Mouse (Mus musculus) neural tube, embryonic 13.5 days (tissue): ENCODE results near the gene Gm49337. TPM values are rescaled to one million over a fixed set of nuclear protein-coding genes. Genes with fewer than 3 reads are reported as not detected.
"Not testable (repeated sequence)": the region's sequence is repeated elsewhere in the genome, so short reads cannot be mapped to it uniquely, and the experiment has no call there.

Source experiments
- ATAC-seq: fragments of 200-750 bp; cut with Nextera tagmentation; 2 replicates; pipeline ENCODE4 v1.8.0; 2017; ENCODE audit warnings: low read depth, mild to moderate bottlenecking, moderate TSS enrichment, moderate library complexity
- H3K27ac ChIP-seq: fragments of 300-500 bp; sonication (generic); replicated peaks from 2 replicates; pipeline ENCODE4 v1.5.1; 2015; ENCODE audit warnings: moderate library complexity, mild to moderate bottlenecking, inconsistent platforms
- H3K27me3 ChIP-seq: fragments of 300-500 bp; sonication (generic); 2 replicates; pipeline ENCODE4 v1.6.1; 2015; ENCODE audit warnings: mild to moderate bottlenecking, inconsistent platforms
- H3K36me3 ChIP-seq: fragments of 300-500 bp; sonication (generic); 2 replicates; pipeline ENCODE4 v1.6.1; 2015; ENCODE audit warnings: mild to moderate bottlenecking, inconsistent platforms
- H3K4me1 ChIP-seq: fragments of 300-500 bp; sonication (generic); replicated peaks from 2 replicates; pipeline ENCODE4 v1.6.1; 2015; ENCODE audit warnings: inconsistent platforms
- H3K4me2 ChIP-seq: fragments of 300-500 bp; sonication (generic); 2 replicates; pipeline ENCODE4 v1.6.1; 2015; ENCODE audit warnings: inconsistent platforms, mild to moderate bottlenecking, moderate library complexity
- H3K4me3 ChIP-seq: fragments of 300-500 bp; sonication (generic); 2 replicates; pipeline ENCODE4 v1.5.1; 2015; ENCODE audit warnings: mild to moderate bottlenecking, inconsistent platforms
- H3K9ac ChIP-seq: fragments of 300-500 bp; sonication (generic); 2 replicates; pipeline ENCODE4 v1.6.1; 2015; ENCODE audit warnings: moderate library complexity, mild to moderate bottlenecking, inconsistent platforms
- H3K9me3 ChIP-seq: fragments of 300-500 bp; sonication (generic); 2 replicates; pipeline ENCODE4 v1.6.1; 2016; ENCODE audit warnings: inconsistent platforms
- WGBS: fragments of 180-500 bp; shearing (Covaris S2); methylation state at CpG from one replicate; pipeline ENCODE4 v1.1.7; 2015; 5-methylcytosine and 5-hydroxymethylcytosine counted together
- polyA plus RNA-seq: library from polyadenylated mRNA; unstranded; fragments of >200 nt; fragmentation: Nextera tagmentation; extraction: Ambion mirVana; gene quantifications from 2 replicates; pipeline ENCODE4 v1.2.1, GENCODE M21; 2015

Gm49337 gene
- polyA plus RNA-seq, 1 experiment from 2014 or later = not detected

DNA sequence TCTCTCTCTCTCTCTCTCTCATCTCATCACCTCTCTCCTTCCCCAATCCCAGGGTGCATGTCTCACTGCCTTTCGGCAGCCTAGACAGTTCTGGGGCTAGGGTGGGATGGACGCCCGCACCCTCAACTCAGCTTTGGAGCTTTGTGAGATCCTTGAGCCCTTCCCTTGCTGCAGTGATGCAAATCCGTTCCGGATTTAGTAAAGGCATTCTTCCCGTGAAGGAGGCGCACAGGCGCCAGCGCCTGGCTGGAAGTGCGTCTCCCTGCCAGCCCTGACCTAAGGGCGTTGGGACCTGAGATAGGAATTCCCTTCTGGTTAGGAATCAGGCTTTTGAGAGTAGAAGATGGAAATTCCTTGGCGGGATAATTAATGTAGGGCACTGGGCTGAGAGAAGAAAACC lies 9.6 kb downstream of the Gm49337 start:
- peaks cover 4% of the 10 kb centered on the region for H3K4me1 ChIP-seq
- H3K27me3 ChIP-seq = no peaks in the 10 kb centered on the region
- no peak overlapping the region for H3K27ac ChIP-seq
- WGBS = 12% methylated on average over 12 of the region's 12 CpGs
- H3K36me3 ChIP-seq = no peaks in the 10 kb centered on the region
- H3K4me3 ChIP-seq = no peak overlapping the region; the same call in 1 of the 2 replicates
- no peak overlapping the region for H3K9ac ChIP-seq
- ATAC-seq = no peak
- H3K4me2 ChIP-seq = peak overlapping the region; percentile 40
- no peaks in the 10 kb centered on the region for H3K9me3 ChIP-seq

DNA sequence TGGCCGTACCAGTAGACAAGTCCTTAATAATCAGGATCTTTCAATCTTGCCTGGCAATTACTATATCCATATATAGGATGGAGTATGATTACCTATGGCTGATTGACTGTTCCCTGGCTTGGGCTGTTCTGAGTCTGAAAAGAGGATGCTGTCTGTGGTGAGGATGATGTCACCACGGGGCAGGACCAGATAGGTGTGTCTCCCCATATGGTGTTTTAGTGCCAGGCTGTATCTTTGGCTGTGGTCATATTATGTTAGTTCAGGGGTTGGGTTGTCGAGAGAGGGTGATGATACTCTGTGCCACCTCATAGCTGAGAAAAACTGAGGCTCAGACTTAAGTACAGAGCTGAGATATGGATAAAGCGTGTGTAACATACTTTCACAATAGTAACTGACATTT lies 11.9 kb downstream of the Gm49337 start:
- H3K27ac ChIP-seq = no peak overlapping the region
- ATAC-seq = no peak

DNA sequence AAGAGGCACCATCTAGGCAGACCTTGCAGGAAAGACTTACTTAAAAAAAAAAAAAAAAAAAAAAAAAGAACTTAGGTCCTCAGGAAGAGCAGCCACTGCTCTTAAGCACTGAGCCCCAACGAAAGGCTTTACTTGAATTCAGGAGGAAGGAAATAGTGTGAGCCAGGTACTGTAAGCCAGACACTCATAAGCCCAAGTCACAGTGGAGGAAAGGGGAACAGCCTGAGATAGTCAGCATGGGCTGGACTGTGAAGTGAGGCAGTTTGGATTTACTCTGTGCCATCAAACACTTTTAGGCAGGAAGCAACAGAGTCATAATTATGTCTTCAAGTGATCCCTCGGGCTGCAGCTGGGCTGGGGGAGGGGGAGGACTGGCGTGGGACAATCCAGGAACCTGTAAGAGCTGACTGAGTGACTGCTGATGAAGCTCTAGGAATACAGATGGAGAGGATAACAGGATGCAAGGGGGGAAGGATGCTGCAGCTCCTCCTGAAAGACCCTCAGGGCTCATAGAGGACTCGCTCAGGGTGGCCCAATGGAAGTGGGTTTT lies 19.2 kb downstream of the Gm49337 start:
- no peak overlapping the region for H3K9ac ChIP-seq
- H3K4me3 ChIP-seq = no peak overlapping the region
- no peaks in the 10 kb centered on the region for H3K9me3 ChIP-seq
- no peak for ATAC-seq
- H3K36me3 ChIP-seq = no peaks in the 10 kb centered on the region
- 41% methylated on average over 4 of the region's 4 CpGs for WGBS
- H3K27ac ChIP-seq = no peak overlapping the region
- no peaks in the 10 kb centered on the region for H3K27me3 ChIP-seq
- H3K4me1 ChIP-seq = no peaks in the 10 kb centered on the region; the same call in 1 of the 2 replicates
- no peak overlapping the region for H3K4me2 ChIP-seq

More for the DNA sequence above, 11.9 kb downstream of the Gm49337 start:
- H3K4me2 ChIP-seq = no peak overlapping the region
- no peak overlapping the region for H3K4me3 ChIP-seq
- H3K4me1 ChIP-seq = peaks cover 4% of the 10 kb centered on the region
- H3K36me3 ChIP-seq = no peaks in the 10 kb centered on the region
- no peaks in the 10 kb centered on the region for H3K27me3 ChIP-seq
- 92% methylated on average over 4 of the region's 4 CpGs for WGBS
- no peaks in the 10 kb centered on the region for H3K9me3 ChIP-seq
- H3K9ac ChIP-seq = no peak overlapping the region

DNA sequence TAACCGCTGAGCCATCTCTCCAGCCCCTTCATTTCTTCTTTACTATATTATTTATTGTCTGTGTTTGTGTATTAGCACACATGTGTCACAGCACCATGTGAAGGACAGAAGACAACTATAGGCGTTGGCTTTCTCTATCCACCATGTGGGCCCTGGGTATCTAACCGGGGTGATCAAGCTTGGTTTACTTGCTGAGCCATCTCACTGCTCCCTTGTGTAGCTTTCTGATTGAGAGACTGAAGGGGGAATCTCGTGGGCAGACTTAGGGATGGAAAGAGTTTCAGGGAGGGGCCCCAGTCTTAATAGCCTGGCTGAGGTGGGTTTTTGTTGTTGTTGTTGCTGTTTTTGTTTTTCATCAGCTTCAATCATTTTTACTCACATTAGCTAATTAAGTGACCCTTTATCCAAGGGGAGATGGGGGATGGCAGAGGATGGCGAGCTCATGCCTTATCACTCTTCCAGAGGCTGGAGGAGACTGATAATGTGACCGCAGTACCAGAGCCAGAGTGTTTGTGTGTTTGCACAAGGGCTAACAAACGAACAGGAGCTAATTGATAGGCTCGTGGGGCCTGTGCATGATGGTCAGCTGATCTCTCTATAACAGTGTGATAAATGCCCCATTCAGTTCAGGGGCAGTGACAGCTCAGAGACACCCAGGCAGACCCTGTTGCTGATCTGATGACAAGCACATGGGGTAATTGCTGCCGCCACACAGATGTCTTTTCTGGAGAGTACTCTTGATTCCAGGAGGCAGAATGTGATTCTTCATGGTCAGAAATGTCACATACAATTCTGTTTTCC lies 20.6 kb downstream of the Gm49337 start:
- H3K4me2 ChIP-seq = no peak overlapping the region
- H3K27me3 ChIP-seq = no peaks in the 10 kb centered on the region
- H3K4me3 ChIP-seq = no peak overlapping the region
- H3K4me1 ChIP-seq = no peaks in the 10 kb centered on the region; the same call in 1 of the 2 replicates
- 75% methylated on average over 9 of the region's 9 CpGs for WGBS
- no peaks in the 10 kb centered on the region for H3K36me3 ChIP-seq
- ATAC-seq = no peak; the same call in 1 of the 2 replicates
- H3K9ac ChIP-seq = no peak overlapping the region
- H3K9me3 ChIP-seq = no peaks in the 10 kb centered on the region
- H3K27ac ChIP-seq = no peak overlapping the region

DNA sequence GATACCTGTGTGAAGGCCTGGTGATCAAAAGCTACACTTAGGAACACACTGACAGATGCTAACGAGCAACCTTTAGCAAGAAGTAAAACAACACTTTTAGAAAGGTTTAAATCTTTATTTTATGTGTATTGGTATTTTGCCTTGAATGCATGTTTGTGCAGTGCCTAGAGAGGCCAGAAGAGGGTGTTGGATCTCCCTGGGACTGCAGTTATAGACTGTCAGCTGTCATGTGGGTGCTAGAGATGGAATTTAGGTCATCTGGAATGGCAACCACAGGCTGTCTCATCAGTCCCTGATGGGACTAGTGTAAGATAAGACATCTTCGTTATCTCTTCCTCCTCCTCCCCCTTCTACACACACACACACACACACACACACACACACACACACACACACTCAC lies 25.2 kb downstream of the Gm49337 start:
- Histone ChIP-seq H3K4me1 (no peaks in the 10 kb centered on the region), H3K36me3 (no peaks in the 10 kb centered on the region), H3K9me3 (no peaks in the 10 kb centered on the region; the same call in 1 of the 2 replicates), H3K9ac (no peak overlapping the region), H3K27me3 (no peaks in the 10 kb centered on the region), H3K4me3 (no peak overlapping the region), H3K4me2 (no peak overlapping the region), H3K27ac (no peak overlapping the region)
- no peak for ATAC-seq
- 87% methylated on average over 2 of the region's 2 CpGs for WGBS

DNA sequence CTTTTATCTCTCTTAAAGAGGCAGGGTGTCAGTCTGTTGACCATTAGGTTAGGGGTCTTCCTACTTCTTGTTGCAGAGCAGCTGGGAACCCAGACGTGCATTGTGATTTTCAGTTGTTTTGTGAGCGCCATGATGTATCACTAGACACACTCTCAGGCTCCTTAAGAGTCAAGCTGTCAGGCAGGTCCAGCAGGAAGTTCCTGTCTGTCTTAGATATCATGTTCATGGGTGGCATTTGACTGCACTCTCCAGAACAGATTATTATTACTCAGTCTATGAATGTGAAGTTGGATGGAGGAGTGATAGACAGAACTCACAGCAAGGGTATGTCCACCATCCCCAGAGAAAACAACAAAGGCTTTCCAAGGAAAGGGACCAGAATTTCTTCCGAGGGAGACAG lies 31.2 kb downstream of the Gm49337 start:
- Histone ChIP-seq H3K9ac (no peak overlapping the region), H3K4me2 (no peak overlapping the region), H3K9me3 (no peaks in the 10 kb centered on the region; the same call in 1 of the 2 replicates), H3K27me3 (no peaks in the 10 kb centered on the region), H3K36me3 (no peaks in the 10 kb centered on the region), H3K4me3 (no peak overlapping the region), H3K27ac (no peak overlapping the region), H3K4me1 (no peaks in the 10 kb centered on the region)
- ATAC-seq = no peak
- 77% methylated on average over 3 of the region's 3 CpGs for WGBS

DNA sequence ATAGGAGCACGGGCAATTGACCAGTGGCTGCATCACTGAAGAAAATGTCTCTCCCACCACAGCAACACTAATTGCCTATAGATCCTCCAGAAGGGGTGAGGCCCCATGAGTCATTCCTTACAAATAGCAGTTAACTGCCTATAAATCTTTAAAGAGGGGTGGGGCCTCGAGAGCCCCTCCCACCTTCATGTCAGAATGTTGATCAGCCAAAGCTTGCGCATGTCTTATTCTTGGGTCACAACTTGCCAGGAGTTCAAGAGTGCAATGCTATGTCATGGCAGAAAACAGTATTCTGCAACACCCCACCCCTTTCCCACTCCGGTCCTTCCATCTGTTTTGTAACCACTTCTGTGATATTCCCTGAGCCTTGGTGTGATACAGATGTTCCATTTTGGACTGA lies 33.3 kb downstream of the Gm49337 start:
- no peaks in the 10 kb centered on the region for H3K27me3 ChIP-seq
- no peaks in the 10 kb centered on the region; the same call in 1 of the 2 replicates for H3K9me3 ChIP-seq
- H3K27ac ChIP-seq = no peak overlapping the region
- no peaks in the 10 kb centered on the region for H3K4me1 ChIP-seq
- no peak for ATAC-seq
- no peak overlapping the region for H3K4me2 ChIP-seq
- H3K4me3 ChIP-seq = no peak overlapping the region
- no peak overlapping the region for H3K9ac ChIP-seq
- 53% methylated on average over 4 of the region's 4 CpGs for WGBS
- H3K36me3 ChIP-seq = no peaks in the 10 kb centered on the region

DNA sequence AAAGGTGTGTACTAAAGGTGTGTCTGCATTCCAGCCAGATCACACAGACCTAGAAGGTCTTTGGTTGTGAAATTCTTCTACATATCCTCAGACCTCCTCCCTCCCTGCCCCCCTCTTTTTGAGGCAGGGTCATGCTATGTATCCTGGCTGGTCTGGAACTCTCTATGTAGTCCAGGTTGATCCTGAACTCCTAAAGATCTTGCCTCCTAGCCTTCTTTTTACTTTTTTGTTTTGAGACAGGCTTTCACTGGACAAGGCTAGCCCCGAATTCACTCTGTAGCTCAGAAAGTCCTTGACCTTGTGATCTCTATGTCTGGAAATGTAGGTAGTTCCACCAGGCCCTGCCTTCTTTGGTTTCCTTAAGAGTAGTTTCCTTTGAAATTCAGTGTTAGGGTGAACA lies 35.7 kb downstream of the Gm49337 start:
- H3K27me3 ChIP-seq = no peaks in the 10 kb centered on the region
- ATAC-seq = no peak
- H3K36me3 ChIP-seq = no peaks in the 10 kb centered on the region
- H3K9ac ChIP-seq = no peak overlapping the region
- 70% methylated on average over 1 of the region's 1 CpGs for WGBS
- no peaks in the 10 kb centered on the region for H3K4me1 ChIP-seq
- H3K27ac ChIP-seq = no peak overlapping the region
- no peak overlapping the region for H3K4me2 ChIP-seq
- no peaks in the 10 kb centered on the region for H3K9me3 ChIP-seq
- no peak overlapping the region for H3K4me3 ChIP-seq

DNA sequence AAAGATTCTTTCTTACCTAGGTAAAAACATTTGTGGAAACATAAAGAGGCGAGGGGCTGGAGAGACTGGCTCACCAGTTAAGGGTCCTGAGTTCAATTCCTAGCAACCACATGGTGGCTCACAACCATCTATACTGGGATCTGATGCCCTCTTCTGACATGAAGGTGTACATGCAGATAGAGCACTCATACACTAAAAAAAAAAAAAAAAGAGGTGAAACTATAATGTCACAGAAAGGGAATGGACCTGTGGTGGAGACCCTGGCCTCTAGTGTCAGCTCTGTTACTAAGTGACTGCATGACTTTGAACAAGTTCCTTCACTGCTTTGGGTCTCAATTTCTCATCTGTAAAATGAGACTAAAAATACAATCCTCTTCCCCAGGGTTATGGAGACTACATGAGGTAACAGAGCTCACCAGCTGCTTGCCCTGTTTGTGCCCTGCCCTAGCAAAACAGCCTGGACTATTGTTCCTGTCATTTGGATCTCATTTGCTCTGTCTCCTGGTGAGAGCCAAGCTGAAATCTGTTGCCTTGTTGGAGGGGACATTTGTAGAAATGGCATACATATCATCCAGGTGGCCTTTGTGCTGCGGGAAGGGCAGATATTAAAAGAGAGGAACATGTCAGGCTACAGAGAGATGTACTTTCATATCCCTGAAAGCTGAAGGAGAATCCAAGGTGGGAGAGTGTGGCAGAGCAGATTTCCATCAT lies 42.9 kb downstream of the Gm49337 start:
- ATAC-seq = no peak
- peaks cover 8% of the 10 kb centered on the region for H3K4me1 ChIP-seq
- no peaks in the 10 kb centered on the region for H3K27me3 ChIP-seq
- H3K4me3 ChIP-seq = no peak overlapping the region
- H3K9ac ChIP-seq = no peak overlapping the region
- no peak overlapping the region for H3K27ac ChIP-seq
- H3K9me3 ChIP-seq = no peaks in the 10 kb centered on the region
- no peak overlapping the region for H3K4me2 ChIP-seq
- 91% methylated on average over 2 of the region's 2 CpGs for WGBS
- H3K36me3 ChIP-seq = no peaks in the 10 kb centered on the region

DNA sequence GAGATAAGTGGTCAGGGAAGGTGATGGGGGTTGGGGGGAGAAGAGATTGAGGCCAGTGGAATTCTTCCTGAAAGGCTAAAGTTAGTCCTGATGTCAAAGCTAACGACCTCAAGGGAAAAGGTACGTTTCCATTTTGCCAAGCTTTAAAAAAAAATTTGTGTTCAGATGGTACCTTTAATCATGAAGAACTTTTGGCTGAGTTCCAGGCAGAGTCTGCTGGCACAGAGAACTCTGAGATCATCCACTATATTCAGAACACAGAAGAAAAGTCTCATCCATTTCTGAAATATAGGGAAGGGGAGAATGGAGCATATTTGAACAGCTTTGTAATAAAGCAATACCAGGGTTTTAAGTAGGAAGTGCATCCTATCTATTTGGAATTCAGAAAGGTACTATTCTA lies 43.9 kb downstream of the Gm49337 start:
- Histone ChIP-seq H3K27me3 (no peaks in the 10 kb centered on the region), H3K4me2 (no peak overlapping the region), H3K27ac (no peak overlapping the region), H3K9ac (no peak overlapping the region), H3K36me3 (no peaks in the 10 kb centered on the region), H3K4me3 (no peak overlapping the region), H3K9me3 (no peaks in the 10 kb centered on the region), H3K4me1 (peaks cover 8% of the 10 kb centered on the region)
- ATAC-seq = no peak
- 59% methylated on average over 2 of the region's 2 CpGs for WGBS

DNA sequence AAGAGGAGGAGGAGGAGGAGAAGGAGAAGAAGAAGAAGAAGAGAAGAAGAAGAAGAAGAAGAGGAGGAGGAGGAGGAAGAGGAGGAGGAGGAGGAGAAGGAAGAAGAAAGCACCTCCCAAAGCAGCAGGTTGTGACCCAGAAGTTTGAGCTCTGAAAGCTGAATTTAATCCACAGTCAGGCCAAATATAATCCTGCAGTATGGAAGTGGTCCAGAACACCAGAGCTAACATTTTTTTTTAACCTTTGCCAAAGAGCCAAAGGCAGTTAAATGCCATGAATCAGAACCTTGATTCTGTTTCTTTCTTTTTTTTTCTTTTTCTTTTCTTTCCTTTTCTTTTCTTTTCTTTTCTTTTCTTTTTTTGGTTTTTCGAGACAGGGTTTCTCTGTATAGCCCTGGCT lies 44.5 kb downstream of the Gm49337 start:
- not testable (repeated sequence) for H3K27ac ChIP-seq, ATAC-seq, H3K36me3 ChIP-seq, H3K4me1 ChIP-seq, H3K9ac ChIP-seq, H3K4me3 ChIP-seq, H3K27me3 ChIP-seq, H3K9me3 ChIP-seq, H3K4me2 ChIP-seq
- WGBS = 90% methylated on average over 1 of the region's 1 CpGs

DNA sequence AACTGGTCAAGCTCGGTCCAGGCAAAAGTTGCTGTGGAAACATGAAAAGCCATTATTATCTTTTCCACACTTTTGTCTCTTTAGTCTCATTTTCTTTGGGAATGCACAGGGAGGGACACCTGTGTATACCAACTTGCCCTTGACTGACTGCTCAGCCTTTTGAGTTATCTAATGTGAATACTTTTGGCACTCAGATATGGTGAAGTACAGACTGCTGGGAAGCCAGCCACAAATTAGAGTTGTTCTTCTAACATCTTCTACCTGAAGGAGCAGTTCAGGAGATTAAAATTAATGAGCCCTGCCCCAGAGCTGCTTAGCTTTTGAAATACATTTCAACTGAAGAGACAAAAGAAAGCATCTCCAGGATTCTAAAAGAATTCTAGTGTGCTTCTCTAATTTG lies 45.9 kb downstream of the Gm49337 start:
- no peak overlapping the region for H3K9ac ChIP-seq
- H3K4me1 ChIP-seq = peaks cover 8% of the 10 kb centered on the region
- H3K9me3 ChIP-seq = no peaks in the 10 kb centered on the region
- H3K4me3 ChIP-seq = no peak overlapping the region
- no peaks in the 10 kb centered on the region for H3K27me3 ChIP-seq
- H3K36me3 ChIP-seq = no peaks in the 10 kb centered on the region
- no peak overlapping the region for H3K4me2 ChIP-seq
- 88% methylated on average over 1 of the region's 1 CpGs for WGBS
- H3K27ac ChIP-seq = peak overlapping the region; percentile 100; the same call in 1 of the 2 replicates
- no peak for ATAC-seq
